Mouse (Mus musculus) right cerebral cortex, postnatal 10 days (tissue): Measurements from ENCODE around the gene Klk1b3.
"Not testable (repeated sequence)": the region's sequence is repeated elsewhere in the genome, so short reads cannot be mapped to it uniquely, and the experiment has no call there.

ENCODE experiments used
- DNase-seq, 2 experiments: peaks; one replicate each; pipeline ENCODE4 v3.0.0; 2021; ENCODE audit warnings: low spot score in 2 of 2

Klk1b3 gene

DNA sequence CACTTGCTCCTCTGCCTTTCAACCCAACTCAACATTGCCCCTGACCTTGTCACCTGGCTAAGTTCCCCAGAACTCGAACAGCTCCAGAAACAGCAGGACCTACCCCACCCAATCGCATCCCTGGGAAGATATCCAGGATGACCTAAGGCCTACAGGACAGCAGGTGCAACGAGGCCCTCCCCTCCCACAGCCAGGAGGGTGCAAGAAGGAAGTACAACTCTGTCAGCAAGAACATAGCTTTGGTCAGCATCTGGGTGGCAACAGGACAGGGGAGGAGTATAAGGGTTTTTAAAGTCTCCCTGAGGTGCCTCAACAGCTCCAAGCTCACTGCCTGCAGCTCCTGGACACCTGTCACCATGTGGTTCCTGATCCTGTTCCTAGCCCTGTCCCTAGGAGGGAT, at the start of gene Klk1b3:
Klk1b3 (plus strand) TSS at position 301 of the 400 bp plus-strand sequence.
- no peak for DNase-seq

DNA sequence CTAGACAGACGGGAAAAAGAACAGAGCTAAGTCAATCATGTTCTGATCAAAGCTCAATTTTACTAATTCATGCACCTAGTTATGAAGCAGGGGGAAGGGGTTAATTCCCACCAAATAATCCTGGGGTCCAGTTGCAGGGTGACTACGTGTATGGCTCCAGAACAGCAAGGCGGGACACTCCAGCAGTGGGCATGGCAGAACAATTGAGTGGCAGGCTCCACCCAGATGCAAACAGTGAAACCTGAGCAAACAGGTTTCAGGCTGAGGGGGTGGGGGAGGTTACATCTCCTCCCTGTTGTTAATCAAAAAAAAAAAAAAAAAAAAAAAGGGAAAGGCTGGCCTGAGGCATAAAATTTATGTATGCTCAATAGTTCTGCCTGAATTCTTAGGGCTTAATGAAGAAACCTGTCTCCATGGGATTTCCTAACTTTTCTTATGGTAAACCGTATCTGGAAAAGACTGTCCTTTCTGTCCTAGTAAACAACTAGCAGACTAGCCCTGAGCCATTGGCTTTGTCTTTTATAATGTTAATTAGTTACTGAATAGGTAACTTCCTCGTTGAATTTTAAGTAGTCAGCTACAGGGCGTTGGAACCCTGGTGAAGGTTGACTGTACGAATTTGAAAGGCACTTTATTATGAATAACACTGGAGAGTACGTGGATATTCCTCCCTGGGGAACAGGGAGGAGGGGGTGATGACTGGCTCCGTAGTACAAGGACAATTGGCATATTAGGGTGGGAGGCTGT, 18.5 kb upstream of the Klk1b3 start:
- no peak for DNase-seq

DNA sequence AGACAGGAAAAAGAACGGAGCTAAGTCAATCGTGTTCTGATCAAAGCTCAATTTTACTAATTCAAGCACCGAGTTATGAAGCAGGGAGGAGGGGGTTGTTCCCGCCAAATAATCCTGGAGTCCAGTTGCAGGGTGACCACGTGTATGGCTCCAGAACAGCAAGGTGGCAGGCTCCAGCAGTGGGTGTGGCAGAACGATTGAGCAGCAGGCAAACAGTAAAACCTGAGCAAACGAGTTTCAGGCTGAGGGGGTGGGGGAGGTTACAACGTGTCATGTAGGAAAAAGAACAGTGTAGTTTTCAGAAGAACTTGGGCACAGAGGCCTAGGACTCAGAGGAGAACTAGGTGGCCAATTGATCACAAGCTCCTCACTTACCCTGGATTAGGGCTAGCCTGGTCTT, 11.5 kb upstream of the Klk1b3 start:
- DNase-seq = not testable (repeated sequence)

DNA sequence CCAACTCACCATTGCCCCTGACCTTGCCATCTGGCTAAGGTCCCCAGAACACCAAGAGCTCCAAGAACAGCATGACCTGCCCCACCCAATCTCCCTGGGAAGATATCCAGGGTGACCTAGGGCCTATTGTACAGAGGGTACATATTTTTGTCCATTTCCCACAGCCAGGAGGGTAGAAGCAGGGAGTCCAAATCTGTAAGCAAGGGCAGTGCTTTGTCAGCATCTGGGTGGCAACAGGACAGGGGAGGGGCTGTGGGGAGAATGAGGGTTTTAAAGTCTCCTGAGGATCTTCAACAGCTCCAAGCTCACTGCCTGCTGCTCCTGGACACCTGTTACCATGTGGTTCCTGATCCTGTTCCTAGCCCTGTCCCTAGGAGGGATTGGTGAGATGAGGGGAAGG, 10.1 kb upstream of the Klk1b3 start, which contains the start of gene Klk1b24:
Klk1b24 (plus strand) TSS at position 301 of the 400 bp plus-strand sequence.
- not testable (repeated sequence) for DNase-seq

DNA sequence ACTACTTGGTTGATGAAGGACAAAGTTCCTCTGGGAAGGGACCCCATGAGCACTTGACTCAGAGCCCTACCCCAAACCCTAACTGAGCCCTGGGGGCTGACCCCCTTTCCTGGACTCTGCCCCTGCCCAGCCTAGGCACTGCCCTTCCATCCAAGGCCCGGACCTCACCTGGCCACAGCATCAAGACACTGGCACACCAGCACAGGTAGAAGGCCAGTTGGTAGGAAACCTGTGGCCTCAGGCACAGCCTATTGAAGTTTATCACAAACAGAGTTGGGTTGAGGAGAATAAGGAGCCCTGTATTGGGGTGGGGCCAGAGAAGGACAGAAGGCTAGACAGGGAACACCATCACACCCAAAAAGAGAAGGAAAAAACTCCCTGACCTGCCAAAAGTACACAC, 4.5 kb upstream of the Klk1b3 start:
- not testable (repeated sequence) for DNase-seq

DNA sequence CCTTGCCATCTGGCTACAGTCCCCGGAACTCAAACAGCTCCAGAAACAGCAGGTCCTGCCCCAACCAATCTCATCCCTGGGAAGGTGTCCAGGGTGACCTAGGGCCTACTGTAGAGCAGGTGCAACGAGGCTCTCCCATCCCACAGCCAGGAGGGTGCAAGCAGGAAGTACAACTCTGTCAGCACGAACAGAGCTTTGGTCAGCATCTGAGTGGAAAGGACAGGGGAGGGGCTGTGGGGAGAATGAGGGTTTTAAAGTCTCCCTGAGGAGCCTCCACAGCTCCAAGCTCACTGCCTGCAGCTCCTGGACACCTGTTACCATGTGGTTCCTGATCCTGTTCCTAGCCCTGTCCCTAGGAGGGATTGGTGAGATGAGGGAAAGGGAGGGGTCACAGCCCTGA, 9.1 kb downstream of the Klk1b3 start, which contains the start of gene Klk1b4:
Klk1b4 (plus strand) TSS at position 301 of the 400 bp plus-strand sequence.
- DNase-seq = not testable (repeated sequence)

DNA sequence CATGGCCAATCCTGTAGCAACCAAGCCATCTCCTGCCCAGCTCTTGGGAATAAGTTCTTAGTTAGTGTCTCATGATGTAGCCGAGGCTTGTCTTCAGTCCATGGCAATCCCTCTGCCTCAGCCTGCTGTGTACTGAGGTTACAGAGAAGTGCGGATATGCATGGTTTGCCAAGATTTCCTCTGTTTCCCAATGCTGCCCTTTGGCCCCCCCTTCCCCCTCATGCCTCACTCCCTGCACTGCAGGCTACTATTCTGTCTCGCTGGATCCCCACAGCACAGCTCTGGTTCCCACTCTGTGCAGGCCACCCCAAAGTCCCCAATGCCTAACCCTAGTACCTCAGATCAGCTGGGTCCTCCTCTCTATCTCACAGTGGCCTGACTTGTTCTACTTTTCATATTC, 10.3 kb downstream of the Klk1b3 start:
- DNase-seq = no peak

DNA sequence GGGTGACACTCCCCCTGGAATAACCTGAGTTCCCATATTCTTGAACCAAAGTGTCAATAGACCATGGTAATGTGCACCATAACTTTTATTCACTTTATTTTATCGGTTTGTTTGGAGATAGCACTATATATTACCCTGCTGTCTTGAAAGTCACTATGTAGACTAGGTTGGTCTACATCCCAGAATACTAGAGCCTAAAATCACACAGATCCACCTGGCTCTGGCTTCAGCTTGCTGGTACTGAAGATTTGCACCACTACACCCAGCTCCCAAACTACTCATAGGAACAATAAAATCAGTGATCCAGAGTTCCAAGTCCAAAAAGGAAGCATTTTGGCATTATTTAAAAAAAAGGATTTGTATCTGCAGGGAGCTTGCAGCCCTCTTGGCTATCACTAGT, 17.7 kb downstream of the Klk1b3 start, which contains the start of gene Klk1b5:
Klk1b5 (plus strand) TSS at position 301 of the 400 bp plus-strand sequence.
- no peak for DNase-seq

DNA sequence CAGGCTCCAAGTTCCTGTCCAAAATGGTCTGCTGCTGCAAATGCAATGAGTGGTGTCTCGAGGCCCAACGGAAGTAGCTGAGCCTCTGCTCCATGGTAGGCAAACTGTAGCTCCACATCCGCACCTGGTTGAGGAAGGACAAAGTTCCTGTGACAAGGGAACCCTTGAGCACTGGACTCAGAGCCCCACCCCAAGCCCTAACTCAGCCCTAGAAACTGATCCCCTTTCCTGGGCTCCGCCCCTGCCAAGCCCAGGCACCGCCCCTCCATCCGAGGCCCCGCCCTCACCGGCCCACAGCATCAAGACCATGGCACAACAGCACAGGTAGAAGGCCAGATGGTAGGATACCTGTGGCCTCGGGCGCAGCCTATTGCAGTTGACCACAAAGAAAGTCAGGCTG, 23.6 kb downstream of the Klk1b3 start:
- not testable (repeated sequence) for DNase-seq

DNA sequence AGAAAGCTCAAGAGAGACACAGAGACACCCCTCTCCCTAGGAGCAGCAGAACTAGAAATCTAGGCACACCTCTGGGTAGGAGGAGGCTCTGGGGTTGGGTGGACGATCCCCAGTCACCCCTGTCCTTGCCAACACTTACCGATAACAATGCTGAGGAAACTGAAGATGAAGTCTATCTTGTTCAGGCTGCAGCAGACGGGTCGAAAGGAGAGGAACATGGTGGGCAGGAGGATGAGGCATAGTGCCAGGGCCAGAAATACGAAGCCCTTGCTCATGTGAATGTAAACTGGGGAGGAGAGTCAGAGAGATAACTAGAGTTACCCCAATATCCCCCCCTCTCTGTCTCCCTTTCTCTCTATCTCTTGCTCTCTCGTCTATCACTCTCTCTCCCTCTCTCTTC, 24.3 kb downstream of the Klk1b3 start:
- DNase-seq = not testable (repeated sequence)

DNA sequence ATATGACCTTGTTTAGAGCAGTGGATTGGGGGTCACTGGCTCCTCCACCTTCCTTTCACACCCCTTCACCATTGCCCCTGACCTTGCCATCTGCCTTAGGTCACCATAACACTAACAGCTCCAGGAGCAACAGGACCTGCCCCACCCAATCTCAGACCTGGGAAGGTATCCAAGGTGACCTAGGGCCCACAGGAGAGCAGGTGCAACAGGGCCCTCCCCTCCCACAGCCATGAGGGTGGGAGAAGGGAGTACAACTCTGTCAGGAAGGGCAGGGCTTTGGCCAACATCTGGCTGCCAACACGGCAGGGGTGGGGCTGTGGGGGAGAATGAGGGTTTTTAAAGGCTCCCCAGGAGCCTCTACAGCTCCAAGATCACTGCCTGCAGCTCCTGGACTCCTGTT, 27.1 kb downstream of the Klk1b3 start, which contains the start of gene Klk1:
Klk1 (plus strand) TSS at position 285 of the 400 bp plus-strand sequence.
- DNase-seq = no peak

DNA sequence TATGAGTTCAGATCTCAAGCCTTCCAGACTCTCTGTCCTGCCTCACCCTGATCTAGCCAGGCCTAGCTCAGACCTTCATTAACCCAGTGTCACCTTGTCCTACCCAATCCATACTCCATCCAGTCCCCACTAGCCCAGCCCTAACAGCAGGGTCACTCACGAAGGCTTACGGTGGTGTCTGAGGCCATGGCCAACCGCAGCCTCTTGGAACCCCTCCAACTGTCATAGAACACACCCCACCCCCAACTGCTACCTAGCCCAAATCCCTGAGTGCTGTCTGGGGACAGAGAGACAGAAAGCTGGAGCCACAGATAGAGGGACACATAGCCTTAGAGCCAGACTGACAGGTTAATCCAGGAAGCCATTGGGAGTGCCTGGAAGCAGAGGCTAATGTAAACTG, 37.9 kb downstream of the Klk1b3 start, which contains the start of gene Gm36864:
Gm36864 (plus strand) TSS at position 269 of the 400 bp plus-strand sequence.
- no peak for DNase-seq

DNA sequence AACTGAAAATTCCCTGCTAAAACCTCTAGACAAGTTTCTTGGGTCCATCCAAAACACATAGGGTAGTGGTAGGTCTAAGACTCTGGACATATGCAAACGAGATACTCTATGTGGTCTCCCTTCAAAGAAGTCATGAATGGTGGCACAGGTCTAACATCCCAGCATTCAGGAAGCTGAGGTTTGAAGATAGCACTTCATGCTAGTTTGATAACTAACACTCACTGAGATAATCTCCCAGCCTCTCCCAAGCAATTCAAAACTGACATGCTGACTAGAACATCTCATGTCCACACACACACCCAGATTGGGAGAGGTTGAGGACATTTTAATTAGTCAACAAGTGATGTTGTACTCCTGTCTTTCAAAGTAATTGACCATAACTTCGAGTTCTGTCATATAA, 41.9 kb downstream of the Klk1b3 start:
- no peak for DNase-seq

DNA sequence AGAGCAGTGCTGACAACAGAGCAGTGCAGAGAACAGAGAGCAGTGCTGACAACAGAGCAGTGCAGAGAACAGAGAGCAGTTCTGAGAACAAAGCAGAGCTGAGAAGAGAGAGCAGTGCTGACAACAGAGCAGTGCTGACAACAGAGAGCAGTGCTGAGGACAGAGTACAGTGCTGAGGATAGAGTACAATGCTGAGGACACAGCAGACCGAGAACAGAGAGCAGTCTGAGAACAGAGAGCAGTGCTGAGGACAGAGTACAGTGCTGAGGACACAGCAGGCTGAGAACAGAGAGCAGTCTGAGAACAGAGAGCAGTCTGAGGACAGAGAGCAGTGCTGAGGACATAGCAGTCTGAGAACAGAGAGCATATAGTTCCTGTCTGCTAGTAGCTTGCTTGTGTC, 42.7 kb downstream of the Klk1b3 start:
- DNase-seq = no peak

DNA sequence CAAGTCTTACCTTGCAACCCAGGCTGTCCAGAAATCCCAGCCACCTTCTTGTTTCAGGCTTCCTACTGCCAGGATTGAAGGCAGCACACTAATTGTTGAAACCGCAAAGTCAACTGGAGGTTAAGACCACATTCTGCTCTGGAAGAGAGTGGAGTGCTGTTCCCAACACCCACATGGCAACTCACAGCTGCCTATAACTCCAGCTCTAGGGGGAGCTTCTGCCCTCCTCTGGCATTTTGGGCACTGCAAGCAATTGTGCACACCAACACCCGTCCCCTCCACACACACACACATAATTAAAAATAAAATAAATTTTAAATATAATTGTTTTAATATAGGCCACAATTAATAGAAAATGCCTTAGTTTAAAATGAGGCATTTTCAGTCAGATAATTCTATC, 43.2 kb downstream of the Klk1b3 start:
- DNase-seq = no peak

DNA sequence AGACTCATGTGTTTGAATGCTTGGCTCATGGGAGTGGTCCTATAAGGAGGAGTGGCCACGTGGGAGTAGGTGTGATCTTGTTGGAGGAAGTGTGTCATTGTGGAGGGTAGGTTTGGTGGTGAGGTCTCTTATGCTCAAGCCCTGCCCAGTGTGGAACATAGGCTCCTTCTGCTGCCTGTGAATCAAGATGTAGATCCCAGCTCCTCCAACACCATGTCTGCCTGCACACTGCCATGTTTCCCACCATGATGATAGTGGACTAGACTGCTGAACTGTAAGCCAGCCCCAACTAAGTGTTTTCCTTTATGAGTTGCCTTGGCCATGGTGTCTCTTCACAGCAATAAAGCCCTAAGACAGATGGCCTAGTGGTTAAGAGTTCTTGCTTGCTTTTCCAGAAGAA, 46.1 kb downstream of the Klk1b3 start:
- DNase-seq = no peak

DNA sequence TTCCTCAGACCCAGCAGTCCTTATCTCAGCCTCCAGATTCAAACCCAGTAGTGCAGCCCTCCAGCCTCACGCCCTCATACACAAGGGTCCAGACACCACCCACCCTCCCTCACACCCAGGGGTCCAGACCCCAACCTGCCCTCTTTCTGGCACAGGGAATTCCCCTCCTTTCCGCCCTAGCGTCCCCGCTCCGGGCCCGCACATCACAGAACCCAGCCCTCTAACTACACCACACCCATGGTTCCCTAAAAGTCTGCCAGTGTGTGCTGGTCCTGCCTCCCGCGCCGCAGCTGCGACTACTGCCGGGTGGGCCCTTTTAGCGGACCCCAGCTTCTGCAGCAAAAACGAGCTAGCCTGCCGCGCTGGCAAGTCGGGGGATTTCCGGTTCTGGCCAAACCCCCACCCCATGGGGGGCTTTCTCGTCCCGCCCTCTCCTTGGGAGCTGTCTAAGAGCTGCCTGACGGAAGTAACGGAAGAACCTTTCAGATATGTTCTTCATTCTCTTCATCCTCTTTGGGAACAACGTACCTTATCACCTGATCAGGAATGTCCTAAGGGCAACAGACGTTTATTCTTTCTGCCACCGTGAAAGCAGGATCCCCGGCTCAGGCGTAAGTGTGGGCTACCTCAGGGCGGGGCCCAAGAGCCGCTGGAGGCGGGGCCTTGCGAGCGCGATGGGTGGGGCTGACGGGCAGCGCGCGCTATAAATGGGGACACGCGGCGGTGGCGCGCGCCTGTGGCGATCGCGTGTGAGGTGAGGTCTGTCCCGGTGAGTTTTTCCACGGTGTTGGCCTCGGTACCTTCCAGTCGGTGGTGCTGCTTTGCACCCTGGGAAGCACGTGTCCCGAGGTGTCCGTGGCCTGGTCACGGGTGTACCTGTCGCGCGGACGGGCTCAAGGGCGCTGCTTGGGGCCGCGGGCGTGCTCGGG, 48.3 kb downstream of the Klk1b3 start, which contains the start of the genes 1700028J19Rik and 2410002F23Rik:
1700028J19Rik (minus strand) TSS at position 641 of the 929 bp plus-strand sequence.
2410002F23Rik (plus strand) TSS at position 668 of the 929 bp plus-strand sequence.
- peak; percentile 94 for DNase-seq

DNA sequence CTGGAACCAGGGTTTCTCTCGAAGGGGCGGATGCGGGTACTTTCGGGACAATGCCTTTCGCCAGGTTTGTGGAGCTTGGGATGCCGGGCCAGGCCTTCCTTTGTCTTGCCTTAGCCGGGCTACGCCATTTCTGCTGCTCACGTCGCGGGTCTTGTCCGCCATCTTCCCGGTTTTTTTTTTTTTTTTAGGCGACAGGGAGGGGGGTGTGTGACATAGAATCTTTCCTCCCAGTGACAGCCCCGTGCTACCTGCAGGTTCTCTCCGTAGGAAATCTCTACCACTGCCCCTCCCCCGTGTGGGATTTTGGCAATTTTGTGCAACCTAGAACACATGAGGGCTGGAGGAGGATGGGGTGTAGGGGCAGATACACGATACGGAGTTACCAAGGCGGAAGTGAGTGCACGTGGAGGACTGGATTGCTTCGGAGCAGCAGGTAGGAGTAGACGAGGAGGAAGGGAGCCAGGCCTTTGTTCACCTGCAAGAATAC, 49.0 kb downstream of the Klk1b3 start:
- peak; percentile 71 to 82 for DNase-seq

DNA sequence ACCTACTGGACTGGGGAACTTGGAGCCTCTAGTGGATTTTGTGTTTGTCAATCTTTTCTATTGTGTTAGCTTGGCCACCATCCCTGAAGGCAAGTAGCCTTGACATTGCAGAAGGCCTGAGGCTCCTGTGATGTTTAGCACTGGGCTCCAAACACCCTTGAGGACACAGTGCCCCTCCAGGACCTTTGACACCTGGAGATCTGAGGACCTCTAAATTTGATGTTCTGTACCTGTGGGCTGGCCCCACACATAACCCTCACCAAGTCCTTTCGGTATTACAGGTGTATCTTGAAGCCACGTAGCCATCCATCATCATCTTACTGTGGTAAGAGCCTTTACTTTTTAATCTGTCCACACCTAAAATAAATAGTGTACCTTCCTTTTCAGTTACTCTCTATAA, 50.0 kb downstream of the Klk1b3 start:
- peak in 1 of 2 experiments; percentile 57 for DNase-seq

DNA sequence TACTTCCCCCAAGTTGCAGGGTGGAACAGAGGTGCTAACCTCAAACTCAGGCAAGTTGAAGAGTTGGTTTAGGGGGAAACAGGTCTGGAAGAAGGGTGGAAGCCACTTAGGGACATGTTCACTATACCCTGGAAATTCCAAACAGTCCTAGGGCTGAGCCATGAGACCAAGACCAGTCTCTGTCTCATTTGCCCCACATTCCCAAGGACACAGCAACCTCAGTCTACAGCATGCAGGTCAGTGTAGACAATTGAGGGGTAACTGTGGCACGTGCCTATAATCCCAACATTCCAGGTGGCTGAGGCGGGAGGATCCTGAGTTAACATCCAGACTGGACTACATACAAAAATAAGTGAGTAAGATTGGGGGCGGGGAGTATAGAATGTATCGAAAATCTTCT, 51.3 kb downstream of the Klk1b3 start:
- no peak for DNase-seq

DNA sequence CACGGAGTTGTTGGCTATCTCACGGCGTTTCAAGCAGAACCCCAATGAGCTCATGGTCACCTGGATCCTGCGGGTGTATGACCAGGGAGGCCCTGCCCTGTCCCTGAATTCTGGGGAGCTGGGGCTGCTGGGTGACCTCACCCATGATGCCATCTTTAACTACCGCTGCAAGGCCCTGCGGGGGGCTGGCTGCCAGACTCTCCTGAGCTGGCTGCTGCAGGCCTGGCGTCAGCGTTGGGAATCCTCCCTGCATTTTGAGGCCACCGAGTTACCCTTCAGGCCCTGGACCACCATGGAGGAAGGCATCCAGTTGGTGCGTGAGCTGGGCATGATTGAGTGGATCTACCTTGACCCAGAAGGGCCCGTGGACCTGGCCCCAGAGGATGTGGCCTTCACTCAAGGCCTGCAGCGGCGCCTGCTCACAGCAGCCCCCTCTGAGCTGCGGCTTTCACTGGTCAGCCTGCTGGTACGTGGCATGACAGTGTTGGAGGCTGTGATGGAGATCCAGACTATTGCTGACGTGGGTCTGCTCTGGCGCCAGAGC, 52.8 kb downstream of the Klk1b3 start:
- peak; percentile 40 to 48 for DNase-seq
